Mouse (Mus musculus) midbrain, embryonic 11.5 days (tissue): ENCODE results near the gene Capza1. TPM values are rescaled to one million over a fixed set of nuclear protein-coding genes. Genes with fewer than 3 reads are reported as not detected.
A peak's percentile ranks its signal among the peaks of the same experiment; 100 is the strongest.

ENCODE experiments used
- ATAC-seq: fragments of 200-750 bp; cut with Nextera tagmentation; 2 replicates; pipeline ENCODE4 v1.8.0; 2017; ENCODE audit warnings: moderate TSS enrichment, moderate library complexity; ENCODE audit not compliant: low FRiP score
- DNase-seq: peaks from one replicate; pipeline ENCODE4 v3.0.0; 2015; ENCODE audit warnings: low spot score; ENCODE audit errors: missing footprints
- H3K27ac ChIP-seq: fragments of 300-500 bp; sonication (generic); 2 replicates; pipeline ENCODE4 v1.5.1; 2014; ENCODE audit warnings: low read depth, low read length
- H3K27me3 ChIP-seq: fragments of 300-500 bp; sonication (generic); 2 replicates; pipeline ENCODE4 v1.6.1; 2014; ENCODE audit warnings: mild to moderate bottlenecking, low read length, moderate library complexity, mixed read lengths; ENCODE audit not compliant: control insufficient read depth, insufficient read depth
- H3K36me3 ChIP-seq: fragments of 300-500 bp; sonication (generic); 2 replicates; pipeline ENCODE4 v1.6.1; 2014; ENCODE audit warnings: mild to moderate bottlenecking, low read length, moderate library complexity, mixed read lengths; ENCODE audit not compliant: control insufficient read depth, insufficient read depth
- H3K4me1 ChIP-seq: fragments of 300-500 bp; sonication (generic); 2 replicates; pipeline ENCODE4 v1.6.1; 2014; ENCODE audit warnings: low read length; ENCODE audit not compliant: control insufficient read depth, insufficient read depth
- H3K4me2 ChIP-seq: fragments of 300-500 bp; sonication (generic); 2 replicates; pipeline ENCODE4 v1.6.1; 2014; ENCODE audit warnings: mild to moderate bottlenecking, moderate library complexity
- H3K4me3 ChIP-seq: fragments of 300-500 bp; sonication (generic); 2 replicates; pipeline ENCODE4 v1.5.1; 2014; ENCODE audit warnings: low read depth, low read length
- H3K9ac ChIP-seq: fragments of 300-500 bp; sonication (generic); 2 replicates; pipeline ENCODE4 v1.6.1; 2014; ENCODE audit warnings: low read length
- H3K9me3 ChIP-seq: fragments of 300-500 bp; sonication (generic); 2 replicates; pipeline ENCODE4 v1.6.1; 2016; ENCODE audit warnings: low read length; ENCODE audit not compliant: control insufficient read depth
- WGBS: fragments of 180-500 bp; shearing (Covaris S2); extraction: QIAGEN DNeasy Blood & Tissue Kit; methylation state at CpG from one replicate; pipeline ENCODE4 v1.1.7; 2014; 5-methylcytosine and 5-hydroxymethylcytosine counted together
- polyA plus RNA-seq: library from polyadenylated mRNA; unstranded; fragments of >200 nt; fragmentation: Nextera tagmentation; extraction: Ambion mirVana; gene quantifications from 2 replicates; pipeline ENCODE4 v1.2.1, GENCODE M21; 2014

Gene Capza1
- polyA plus RNA-seq, 1 experiment from 2014 or later: 268 TPM

DNA sequence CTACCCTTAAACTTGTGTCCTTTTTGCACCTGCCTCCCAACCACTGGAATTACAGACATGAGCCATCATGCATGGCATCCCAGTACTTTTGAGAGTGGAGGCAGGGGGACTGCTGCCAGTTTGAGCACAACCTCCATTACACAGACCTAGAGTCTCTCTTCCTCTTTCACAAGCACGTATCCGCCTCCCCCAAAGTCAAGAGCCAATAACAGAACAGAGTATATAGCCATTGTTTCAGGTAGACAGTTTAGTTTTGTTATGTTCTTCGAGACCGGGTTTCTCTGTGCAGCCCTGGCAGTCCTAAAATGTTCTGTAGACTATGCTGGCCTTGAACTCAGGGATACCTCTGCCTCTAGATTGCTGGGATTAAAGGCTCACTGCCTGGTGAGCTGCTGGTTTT is 52.1 kb downstream of the Capza1 start:
- WGBS: 82% methylated on average over 4 of the region's 4 CpGs
- DNase-seq (no peak), ATAC-seq (no peak)
- Histone ChIP-seq H3K4me2 (no peak overlapping the region), H3K36me3 (no peaks in the 10 kb centered on the region), H3K9ac (no peak overlapping the region), H3K27ac (no peak overlapping the region), H3K9me3 (no peaks in the 10 kb centered on the region), H3K4me3 (no peak overlapping the region), H3K4me1 (no peaks in the 10 kb centered on the region), H3K27me3 (no peaks in the 10 kb centered on the region)

DNA sequence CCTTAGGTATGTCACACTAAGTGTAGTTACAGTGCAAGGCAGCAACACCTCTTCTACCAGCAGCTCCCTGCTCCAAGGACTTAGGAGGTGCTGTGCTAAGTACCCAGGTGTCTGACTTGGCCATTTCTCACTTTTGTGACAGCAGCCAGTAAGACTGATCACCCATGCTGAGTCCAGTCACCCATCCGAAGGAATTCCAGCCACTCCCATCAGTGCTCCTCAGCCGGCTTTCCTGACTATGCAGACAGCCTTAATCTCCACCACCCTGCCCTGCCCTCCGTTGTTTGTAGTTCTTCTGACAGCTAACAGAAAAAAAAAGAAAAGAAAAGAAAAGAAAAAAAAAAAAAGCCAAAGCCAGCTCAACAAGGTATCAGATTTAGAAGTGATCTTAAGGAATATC is 52.6 kb downstream of the Capza1 start:
- Histone ChIP-seq H3K9ac (no peak overlapping the region), H3K4me1 (no peaks in the 10 kb centered on the region), H3K4me3 (no peak overlapping the region), H3K36me3 (no peaks in the 10 kb centered on the region), H3K27ac (no peak overlapping the region), H3K4me2 (no peak overlapping the region), H3K9me3 (no peaks in the 10 kb centered on the region), H3K27me3 (no peaks in the 10 kb centered on the region)
- ATAC-seq (no peak), DNase-seq (peak; percentile 67)
- WGBS: 6% methylated on average over 3 of the region's 3 CpGs

- no peaks in the 10 kb centered on the region for H3K9me3 ChIP-seq
- 79% methylated on average over 9 of the region's 9 CpGs for WGBS
- no peak overlapping the region for H3K4me3 ChIP-seq
- no peak for ATAC-seq
- H3K4me2 ChIP-seq: no peak overlapping the region
- no peak overlapping the region for H3K27ac ChIP-seq
- H3K9ac ChIP-seq: no peak overlapping the region
- no peaks in the 10 kb centered on the region for H3K27me3 ChIP-seq
- DNase-seq: no peak
- no peaks in the 10 kb centered on the region for H3K36me3 ChIP-seq
- no peaks in the 10 kb centered on the region for H3K4me1 ChIP-seq
Measured at GRCm38 (mm10) chr3:104805539-104805938, 58.8 kb downstream of the Capza1 start.

DNA sequence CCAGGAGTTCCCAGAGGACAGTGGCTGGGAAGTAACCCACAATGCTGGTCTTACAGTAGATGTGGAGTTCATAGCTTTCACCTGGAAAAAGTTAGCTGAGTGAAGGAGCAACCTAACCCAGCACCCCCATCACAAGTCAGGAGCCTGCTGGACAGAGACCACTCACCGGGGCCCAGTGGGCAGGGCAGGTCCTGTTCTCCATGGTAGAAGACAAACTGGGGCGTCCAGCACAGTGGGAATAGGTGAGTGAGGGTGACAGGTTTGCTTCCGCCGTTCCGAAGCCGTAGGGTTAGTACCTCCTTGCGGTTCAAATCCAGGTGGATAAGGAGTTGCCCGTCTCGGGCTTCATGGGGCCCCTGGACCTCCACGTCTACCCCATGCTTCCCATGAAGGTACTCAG is 60.0 kb downstream of the Capza1 start:
- WGBS: 91% methylated on average over 10 of the region's 10 CpGs
- DNase-seq: no peak
- Histone ChIP-seq H3K27ac (no peak overlapping the region), H3K4me3 (no peak overlapping the region), H3K36me3 (no peaks in the 10 kb centered on the region), H3K27me3 (no peaks in the 10 kb centered on the region), H3K4me2 (no peak overlapping the region), H3K9ac (no peak overlapping the region), H3K4me1 (no peaks in the 10 kb centered on the region), H3K9me3 (no peaks in the 10 kb centered on the region)
- no peak for ATAC-seq

GRCm38 (mm10) chr3:104801481-104801880 is 62.8 kb downstream of the Capza1 start:
- no peak overlapping the region for H3K27ac ChIP-seq
- H3K9ac ChIP-seq: no peak overlapping the region
- ATAC-seq (no peak), DNase-seq (no peak)
- H3K9me3 ChIP-seq: no peaks in the 10 kb centered on the region
- no peak overlapping the region for H3K4me2 ChIP-seq
- no peaks in the 10 kb centered on the region for H3K27me3 ChIP-seq
- no peak overlapping the region for H3K4me3 ChIP-seq
- WGBS: 81% methylated on average over 6 of the region's 6 CpGs
- H3K4me1 ChIP-seq: no peaks in the 10 kb centered on the region
- H3K36me3 ChIP-seq: no peaks in the 10 kb centered on the region

GRCm38 (mm10) chr3:104800681-104801080 is 63.6 kb downstream of the Capza1 start:
- Histone ChIP-seq H3K27ac (no peak overlapping the region), H3K9me3 (no peaks in the 10 kb centered on the region), H3K36me3 (no peaks in the 10 kb centered on the region), H3K4me1 (no peaks in the 10 kb centered on the region), H3K9ac (no peak overlapping the region), H3K4me3 (no peak overlapping the region), H3K27me3 (no peaks in the 10 kb centered on the region), H3K4me2 (no peak overlapping the region)
- WGBS: 95% methylated on average over 11 of the region's 11 CpGs
- DNase-seq: no peak
- ATAC-seq: no peak

DNA sequence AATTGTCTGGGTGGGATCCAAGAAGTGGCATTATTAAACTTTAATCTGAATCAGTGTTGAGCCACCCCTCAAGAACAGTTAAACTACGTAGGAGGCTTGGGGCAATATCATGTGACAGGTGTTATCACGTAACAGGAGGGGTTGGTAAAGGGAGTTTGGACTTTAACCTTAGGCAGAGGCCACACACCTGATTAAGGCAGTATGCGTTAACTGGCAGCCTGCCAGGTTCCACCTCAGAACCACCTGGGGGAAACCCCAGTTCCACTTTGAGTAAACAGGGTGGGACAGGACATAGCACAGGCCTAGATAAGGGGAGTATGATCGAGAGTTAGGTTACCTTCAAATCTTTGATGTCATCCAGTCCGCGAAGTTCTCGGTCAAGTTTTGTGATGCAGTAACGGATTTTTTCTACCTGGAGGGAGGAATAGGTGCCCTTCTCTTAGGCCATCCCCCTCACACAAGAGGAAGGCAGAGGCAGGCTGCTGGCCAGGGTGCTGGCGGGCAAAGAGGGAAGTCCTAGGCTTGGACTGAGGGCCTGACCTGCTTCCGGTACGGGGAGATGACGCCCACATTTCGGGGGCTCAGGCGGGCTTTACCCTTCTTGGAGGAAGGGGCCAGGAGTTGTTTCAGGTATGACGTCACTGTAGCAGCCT is 67.7 kb downstream of the Capza1 start:
- peaks cover 8% of the 10 kb centered on the region for H3K4me1 ChIP-seq
- no peak overlapping the region for H3K9ac ChIP-seq
- whole genome bisulfite sequencing: 83% methylated on average over 15 of the region's 15 CpGs
- no peak overlapping the region for H3K27ac ChIP-seq
- DNase-seq (peak; percentile 12), ATAC-seq (no peak)
- no peak overlapping the region for H3K4me3 ChIP-seq
- no peak overlapping the region for H3K4me2 ChIP-seq
- no peaks in the 10 kb centered on the region for H3K9me3 ChIP-seq
- H3K27me3 ChIP-seq: no peaks in the 10 kb centered on the region
- no peaks in the 10 kb centered on the region for H3K36me3 ChIP-seq

DNA sequence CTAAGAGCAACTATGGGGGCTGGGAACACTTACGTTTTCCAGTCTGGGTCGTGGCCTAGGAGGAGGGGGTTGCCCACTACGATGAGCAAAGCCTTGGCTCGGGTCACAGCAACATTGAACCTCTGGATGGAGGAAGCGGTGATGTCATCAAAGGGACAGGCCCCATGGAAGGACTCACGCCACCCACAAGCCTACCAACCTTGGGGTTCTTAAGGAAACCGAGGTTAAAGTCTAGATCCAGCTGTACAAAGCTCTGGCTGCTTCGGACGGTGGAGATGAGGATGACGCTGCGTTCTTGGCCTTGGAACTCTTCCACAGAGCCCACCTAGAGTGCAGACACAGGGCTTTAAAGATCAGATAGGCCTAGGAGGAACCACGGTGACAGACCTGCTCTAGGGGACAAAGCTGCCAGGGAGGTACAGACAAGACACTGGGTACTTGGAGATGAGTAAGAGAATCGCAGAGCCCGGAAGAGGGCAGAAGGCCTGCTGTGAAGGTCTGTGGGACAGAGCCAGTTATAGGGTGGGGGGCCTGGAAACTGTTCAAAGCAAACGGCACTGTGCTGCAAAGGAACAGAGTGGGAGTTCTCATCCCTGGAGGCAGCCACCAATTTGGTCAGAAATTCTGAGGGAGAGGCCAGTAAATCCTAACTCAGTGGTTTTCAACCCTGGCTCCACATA is 68.5 kb downstream of the Capza1 start:
- no peaks in the 10 kb centered on the region for H3K36me3 ChIP-seq
- ATAC-seq: no peak

DNA sequence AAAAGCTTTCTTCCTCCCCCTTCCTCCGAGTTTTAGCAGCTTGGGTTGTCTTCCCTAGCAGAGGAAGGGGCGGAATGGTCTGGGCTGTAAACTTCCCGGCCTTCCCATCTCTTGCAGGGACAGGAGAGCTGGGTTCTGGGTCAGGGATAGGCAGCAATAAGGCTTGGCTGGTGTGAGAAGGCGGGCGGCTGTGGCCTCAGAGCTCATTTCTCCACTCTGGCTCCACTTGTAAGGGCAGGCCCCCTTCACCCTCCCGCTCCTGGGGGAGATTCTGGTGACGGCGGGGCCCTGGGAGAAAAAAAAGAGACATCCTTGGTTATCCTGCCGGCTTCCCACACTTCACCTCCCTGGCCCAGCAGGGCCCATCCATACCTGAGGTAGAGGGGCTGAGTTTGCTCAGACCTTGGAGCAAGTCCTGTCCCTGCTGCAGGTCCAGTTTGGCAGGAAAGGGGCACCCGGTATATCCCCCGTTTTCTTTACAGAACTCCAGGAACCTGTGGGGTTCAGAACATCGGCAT is 69.3 kb downstream of the Capza1 start:
- H3K4me2 ChIP-seq: no peak overlapping the region
- H3K36me3 ChIP-seq: no peaks in the 10 kb centered on the region
- H3K27ac ChIP-seq: no peak overlapping the region
- DNase-seq: peak; percentile 51
- H3K9ac ChIP-seq: no peak overlapping the region
- 76% methylated on average over 12 of the region's 12 CpGs for WGBS
- H3K9me3 ChIP-seq: no peaks in the 10 kb centered on the region
- H3K4me1 ChIP-seq: peaks cover 19% of the 10 kb centered on the region
- no peak for ATAC-seq
- H3K4me3 ChIP-seq: no peak overlapping the region
- H3K27me3 ChIP-seq: no peaks in the 10 kb centered on the region; the same call in 1 of the 2 replicates

More for the DNA sequence above, 68.5 kb downstream of the Capza1 start:
- Histone ChIP-seq H3K4me2 (no peak overlapping the region), H3K4me3 (no peak overlapping the region), H3K4me1 (peaks cover 12% of the 10 kb centered on the region), H3K9me3 (no peaks in the 10 kb centered on the region), H3K9ac (no peak overlapping the region), H3K27ac (no peak overlapping the region), H3K27me3 (no peaks in the 10 kb centered on the region)
- DNase-seq: peak; percentile 74
- 78% methylated on average over 15 of the region's 15 CpGs for WGBS
